Mouse (Mus musculus) frontal cortex, postnatal 36 days (tissue): ENCODE results near the gene Agap2.

Source experiments
- DNase-seq, 2 experiments: peaks; one replicate each; pipeline ENCODE4 v3.0.0; 2022; ENCODE audit warnings: low spot score in 2 of 2

Gene Agap2

GRCm38 (mm10) chr10:127075080-127075479 is at the start of gene Agap2:
Gene Agap2 (plus strand): TSS chr10:127075284.
- no peak for DNase-seq

- DNase-seq, result peak; percentile 92 to 93
Observed at GRCm38 (mm10) chr10:127030336-127031296, 44.5 kb upstream of the Agap2 start, which contains the start of gene Tsfm. Gene Tsfm (minus strand): TSS chr10:127030840.

GRCm38 (mm10) chr10:127033301-127033741 is 41.8 kb upstream of the Agap2 start:
- no peak for DNase-seq

- no peak for DNase-seq
Observed at GRCm38 (mm10) chr10:127036273-127036672, 38.8 kb upstream of the Agap2 start.

GRCm38 (mm10) chr10:127037641-127038040 is 37.4 kb upstream of the Agap2 start:
- DNase-seq, result no peak

GRCm38 (mm10) chr10:127040569-127041214 is 34.4 kb upstream of the Agap2 start:
- DNase-seq, result peak; percentile 42 to 55

- DNase-seq, result peak in 1 of 2 experiments; percentile 53
Observed at GRCm38 (mm10) chr10:127041274-127041766, 33.8 kb upstream of the Agap2 start, which contains the start of the genes Mettl1 and Eef1akmt3. Gene Mettl1 (plus strand): TSS chr10:127041414. Gene Eef1akmt3 (minus strand): TSS chr10:127041513.

GRCm38 (mm10) chr10:127041774-127042338 is 33.2 kb upstream of the Agap2 start:
- DNase-seq, result peak; percentile 90 to 94

- DNase-seq, result no peak
Observed at GRCm38 (mm10) chr10:127042468-127043115, 32.5 kb upstream of the Agap2 start.

GRCm38 (mm10) chr10:127043187-127043586 is 31.9 kb upstream of the Agap2 start:
- DNase-seq, result no peak

- DNase-seq, result no peak
Observed at GRCm38 (mm10) chr10:127047954-127048353, 27.1 kb upstream of the Agap2 start, which contains the start of gene Cyp27b1. Gene Cyp27b1 (plus strand): TSS chr10:127048250.

- no peak for DNase-seq
Observed at GRCm38 (mm10) chr10:127048608-127049394, 26.3 kb upstream of the Agap2 start.

GRCm38 (mm10) chr10:127049395-127050118 is 25.5 kb upstream of the Agap2 start:
- DNase-seq, result no peak

GRCm38 (mm10) chr10:127050119-127050474 is 25.0 kb upstream of the Agap2 start:
- no peak for DNase-seq

GRCm38 (mm10) chr10:127054646-127055045 is 20.4 kb upstream of the Agap2 start:
- DNase-seq, result no peak

GRCm38 (mm10) chr10:127055406-127055805 is 19.7 kb upstream of the Agap2 start:
- no peak for DNase-seq

GRCm38 (mm10) chr10:127056490-127056889 is 18.6 kb upstream of the Agap2 start:
- no peak for DNase-seq

GRCm38 (mm10) chr10:127058161-127058560 is 16.9 kb upstream of the Agap2 start:
- peak; percentile 74 to 81 for DNase-seq

- no peak for DNase-seq
Observed at GRCm38 (mm10) chr10:127058708-127059107, 16.4 kb upstream of the Agap2 start.
